Comparison of ENCODE assay signal across 15 mouse cellular contexts in genomic region chr6:144929262-144929855, GRCm38 (mm10).
"Had no signal": no experiment of that assay in that cellular context is flagged by ENCODE, and none has a peak within 500 bp of the region (broad histone marks: within the 10 kb centered on the region; RNA-seq: fewer than 3 reads in every experiment).

No protein-coding gene starts in this region.

- H3K9ac ChIP-seq: intestine, embryonic 15.5 days; lung, embryonic 15.5 days; midbrain, embryonic 13.5 days had no signal

- H3K4me2 ChIP-seq: intestine, embryonic 15.5 days; lung, embryonic 15.5 days; midbrain, embryonic 13.5 days had no signal

- H3K27ac ChIP-seq: intestine, embryonic 15.5 days; lung, embryonic 15.5 days; midbrain, embryonic 10.5 days; midbrain, embryonic 13.5 days had no signal

- DNase-seq: kidney, adult 18-20 months; kidney, adult 9 months; kidney, postnatal 14 days; kidney, postnatal 4 days; lung, adult 18-20 months; lung, postnatal 10 days; lung, postnatal 36 days; thymus, adult 18-20 months; thymus, postnatal 36 days had no signal

- H3K4me3 ChIP-seq: intestine, embryonic 15.5 days; lung, embryonic 15.5 days; megakaryocyte, embryonic 14.5 days; midbrain, embryonic 10.5 days; midbrain, embryonic 13.5 days had no signal

- H3K9me3 ChIP-seq: intestine, embryonic 15.5 days; lung, embryonic 15.5 days had no signal

- H3K27me3 ChIP-seq: intestine, embryonic 15.5 days; lung, embryonic 15.5 days; midbrain, embryonic 13.5 days had no signal

- H3K36me3 ChIP-seq: intestine, embryonic 15.5 days; lung, embryonic 15.5 days; midbrain, embryonic 10.5 days; midbrain, embryonic 13.5 days had no signal

- H3K4me1 ChIP-seq: intestine, embryonic 15.5 days; megakaryocyte, embryonic 14.5 days; midbrain, embryonic 10.5 days had no signal

- ATAC-seq: intestine, embryonic 15.5 days; midbrain, embryonic 13.5 days; midbrain, embryonic 16.5 days had no signal
